ENCODE assay signal across 10 mouse cellular contexts in genomic region chr1:74110932-74111695, GRCm38 (mm10). TPM values are rescaled to one million over a fixed set of nuclear protein-coding genes. Genes with fewer than 3 reads are reported as not detected.
DNase-seq lines count a peak whose midpoint lies in the region; ATAC-seq and TF ChIP-seq lines count a peak whose summit lies in the region.
"Had no signal": no experiment of that assay in that cellular context is flagged by ENCODE, and none has a peak within 500 bp of the region (broad histone marks: within the 10 kb centered on the region; RNA-seq: fewer than 3 reads in every experiment).

No protein-coding gene starts in this region.

- peak; percentile 77 to 87 for DNase-seq in cerebellum, postnatal 10 days
- no peak for DNase-seq in cerebellum, adult 2 months
- DNase-seq in embryo, embryonic 10.5 days (ENCODE audit: low spot score): peak; percentile 85
- peak; percentile 46 for DNase-seq in hindbrain, embryonic 14.5 days (ENCODE audit: low spot score)
- no peak for DNase-seq in testis, postnatal 10 days (ENCODE audit: low spot score)
- no peak for DNase-seq in layer of hippocampus, adult 9-11 months
- DNase-seq in ovary, adult 18-20 months (ENCODE audit: low spot score): no peak

- no peak overlapping the region for H3K4me3 ChIP-seq in cerebellum, adult 2 months (replicated peaks; ENCODE audit: insufficient read depth, low read depth, low read length)
- no peak overlapping the region for H3K4me3 ChIP-seq in hindbrain, embryonic 14.5 days (replicated peaks; ENCODE audit: low read length)
- no peak overlapping the region for H3K4me3 ChIP-seq in midbrain, embryonic 13.5 days (replicated peaks)

- WGBS in cerebellum, adult 2 months: 31% methylated on average over 8 of the region's 8 CpGs
- WGBS in hindbrain, embryonic 14.5 days: 3% methylated on average over 8 of the region's 8 CpGs
- 2% methylated on average over 8 of the region's 8 CpGs for WGBS in midbrain, embryonic 13.5 days

- no peak overlapping the region for H3K9ac ChIP-seq in hindbrain, embryonic 14.5 days
- H3K9ac ChIP-seq in midbrain, embryonic 13.5 days (replicated peaks): no peak overlapping the region

- TF ChIP-seq POLR2A in cerebellum, adult 2 months (IDR thresholded peaks at IDR 0.05; ENCODE audit: borderline replicate concordance, insufficient read depth, low read length): no peak

- no peaks in the 10 kb centered on the region for H3K9me3 ChIP-seq in hindbrain, embryonic 14.5 days (ENCODE audit: control insufficient read depth, low read length)
- H3K9me3 ChIP-seq in midbrain, embryonic 13.5 days: no peaks in the 10 kb centered on the region

- H3K36me3 ChIP-seq in hindbrain, embryonic 14.5 days (replicated peaks; ENCODE audit: control insufficient read depth, insufficient read depth): no peaks in the 10 kb centered on the region
- no peaks in the 10 kb centered on the region for H3K36me3 ChIP-seq in midbrain, embryonic 13.5 days

- no peaks in the 10 kb centered on the region for H3K27me3 ChIP-seq in cerebellum, adult 2 months (ENCODE audit: control insufficient read depth, insufficient read depth, low read length)
- no peaks in the 10 kb centered on the region for H3K27me3 ChIP-seq in hindbrain, embryonic 14.5 days (ENCODE audit: control insufficient read depth, insufficient read depth, low read length)
- H3K27me3 ChIP-seq in midbrain, embryonic 13.5 days: no peaks in the 10 kb centered on the region

- no peak for TF ChIP-seq CTCF in cerebellum, adult 2 months (IDR thresholded peaks at IDR 0.05; ENCODE audit: borderline replicate concordance, insufficient read depth, low read depth, low read length)

- H3K27ac ChIP-seq in cerebellum, adult 2 months (ENCODE audit: insufficient read depth, low read length): no peak overlapping the region
- peak overlapping the region; percentile 60 for H3K27ac ChIP-seq in hindbrain, embryonic 14.5 days
- H3K27ac ChIP-seq in midbrain, embryonic 13.5 days: peak overlapping the region; percentile 85
- H3K27ac ChIP-seq: macrophage had no signal

- no peak overlapping the region for H3K4me2 ChIP-seq in hindbrain, embryonic 14.5 days (replicated peaks)
- peak overlapping the region; percentile 25 for H3K4me2 ChIP-seq in midbrain, embryonic 13.5 days (replicated peaks)

- peak; percentile 87 for ATAC-seq in hindbrain, embryonic 14.5 days (ENCODE audit: low FRiP score)
- ATAC-seq in midbrain, embryonic 13.5 days: peak; percentile 93

- H3K4me1 ChIP-seq in cerebellum, adult 2 months (ENCODE audit: control insufficient read depth, insufficient read depth, low read length): peaks cover 10% of the 10 kb centered on the region
- H3K4me1 ChIP-seq in hindbrain, embryonic 14.5 days (replicated peaks; ENCODE audit: control insufficient read depth, insufficient read depth, low read length): peaks cover 24% of the 10 kb centered on the region
- peaks cover 47% of the 10 kb centered on the region for H3K4me1 ChIP-seq in midbrain, embryonic 13.5 days (replicated peaks)

RNA-seq across cellular contexts. Expression of gene Tns1, which starts 13.1 kb away (rescaled TPM):
- 23.4 and 25.1 TPM in 2 replicates for polyA plus RNA-seq in cerebellum, adult 2 months (2012; rRNA removed)
- polyA plus RNA-seq in hindbrain, embryonic 14.5 days (2014; fragmentation: Nextera tagmentation; extraction: Ambion mirVana): 15.1 and 15.5 TPM in 2 replicates
- 9.6 and 13.2 TPM in 2 replicates for polyA plus RNA-seq in midbrain, embryonic 13.5 days (2015; fragmentation: Nextera tagmentation; extraction: Ambion mirVana)

RNA-seq across cellular contexts. Expression of gene Rufy4, which starts 14.2 kb away (rescaled TPM):
- polyA plus RNA-seq in cerebellum, adult 2 months (2012; rRNA removed): 0.17 and 0.18 TPM in 2 replicates
- polyA plus RNA-seq in hindbrain, embryonic 14.5 days (2014; fragmentation: Nextera tagmentation; extraction: Ambion mirVana): 0.26 and 0.43 TPM in 2 replicates
- 0.31 and 0.42 TPM in 2 replicates for polyA plus RNA-seq in midbrain, embryonic 13.5 days (2015; fragmentation: Nextera tagmentation; extraction: Ambion mirVana)
- polyA plus RNA-seq: cortical plate, adult 2 months; macrophage had no signal

RNA-seq across cellular contexts. Expression of gene Cxcr2, which starts 42.7 kb away (rescaled TPM):
- polyA plus RNA-seq in cerebellum, adult 2 months (2012; rRNA removed): 0.15 TPM in 1 of 2 replicates, not detected in the other
- polyA plus RNA-seq in hindbrain, embryonic 14.5 days (2014; fragmentation: Nextera tagmentation; extraction: Ambion mirVana): 0.11 TPM in 1 of 2 replicates, not detected in the other
- 0.09 TPM in 2 replicates for polyA plus RNA-seq in midbrain, embryonic 13.5 days (2015; fragmentation: Nextera tagmentation; extraction: Ambion mirVana)
- polyA plus RNA-seq: cortical plate, adult 2 months had no signal

Comparison
In these comparisons a context has a peak if more than half of its experiments do, and no peak if none do; other contexts are left out.
1. DNase-seq: peak in cerebellum, postnatal 10 days (2 of 2), embryo, embryonic 10.5 days (single experiment) and hindbrain, embryonic 14.5 days (single experiment); none in cerebellum, adult 2 months (0 of 2), testis, postnatal 10 days (single experiment), layer of hippocampus, adult 9-11 months (single experiment) and ovary, adult 18-20 months (single experiment).